Mouse (Mus musculus) cerebral cortex, adult 2 months (tissue): ENCODE results near the gene Pole.

ENCODE experiments used
- WGBS: fragments of 180-500 bp; shearing (Covaris S2); methylation state at CpG from one replicate; pipeline ENCODE4 v1.1.7; 2018; 5-methylcytosine and 5-hydroxymethylcytosine counted together

Pole gene

GRCm38 (mm10) chr5:110344524-110344923 lies 58.4 kb downstream of the Pole start, which contains the start of gene Lrcol1:
Gene Lrcol1, plus strand, starts transcription at chr5:110344730.
- WGBS: 89% methylated on average over 4 of the region's 4 CpGs

- WGBS: 81% methylated on average over 4 of the region's 4 CpGs
Measured at GRCm38 (mm10) chr5:110345553-110345952, 59.4 kb downstream of the Pole start.

- 92% methylated on average over 8 of the region's 8 CpGs for WGBS
Measured at GRCm38 (mm10) chr5:110347006-110347405, 60.9 kb downstream of the Pole start.

GRCm38 (mm10) chr5:110354716-110355115 lies 68.6 kb downstream of the Pole start:
- 19% methylated on average over 7 of the region's 7 CpGs for WGBS

- WGBS: 44% methylated on average over 9 of the region's 9 CpGs
Measured at GRCm38 (mm10) chr5:110357531-110358179, 71.5 kb downstream of the Pole start.

GRCm38 (mm10) chr5:110361465-110361864 lies 75.4 kb downstream of the Pole start:
- 85% methylated on average over 6 of the region's 6 CpGs for WGBS

- 17% methylated on average over 28 of the region's 28 CpGs for WGBS
Measured at GRCm38 (mm10) chr5:110362813-110363178, 76.7 kb downstream of the Pole start.

GRCm38 (mm10) chr5:110363179-110363821 lies 77.2 kb downstream of the Pole start:
- 14% methylated on average over 72 of the region's 72 CpGs for WGBS

- WGBS: 59% methylated on average over 11 of the region's 11 CpGs
Measured at GRCm38 (mm10) chr5:110363822-110364545, 77.9 kb downstream of the Pole start.

GRCm38 (mm10) chr5:110376802-110377433 lies 90.8 kb downstream of the Pole start:
- WGBS: 43% methylated on average over 8 of the region's 8 CpGs

- WGBS: 63% methylated on average over 20 of the region's 20 CpGs
Measured at GRCm38 (mm10) chr5:110378181-110378583, 92.1 kb downstream of the Pole start.

- WGBS: 92% methylated on average over 15 of the region's 15 CpGs
Measured at GRCm38 (mm10) chr5:110379086-110379485, 93.0 kb downstream of the Pole start.

- 94% methylated on average over 4 of the region's 4 CpGs for WGBS
Measured at GRCm38 (mm10) chr5:110379823-110380222, 93.7 kb downstream of the Pole start.

GRCm38 (mm10) chr5:110384491-110384890 lies 98.4 kb downstream of the Pole start:
- 76% methylated on average over 6 of the region's 6 CpGs for WGBS

- WGBS: 74% methylated on average over 4 of the region's 4 CpGs
Measured at GRCm38 (mm10) chr5:110385263-110385662, 99.2 kb downstream of the Pole start.

- 11% methylated on average over 90 of the region's 90 CpGs for WGBS
Measured at GRCm38 (mm10) chr5:110386371-110387330, 100.5 kb downstream of the Pole start.
